24 mouse cellular contexts compared by ENCODE assay signal in the genomic region with DNA sequence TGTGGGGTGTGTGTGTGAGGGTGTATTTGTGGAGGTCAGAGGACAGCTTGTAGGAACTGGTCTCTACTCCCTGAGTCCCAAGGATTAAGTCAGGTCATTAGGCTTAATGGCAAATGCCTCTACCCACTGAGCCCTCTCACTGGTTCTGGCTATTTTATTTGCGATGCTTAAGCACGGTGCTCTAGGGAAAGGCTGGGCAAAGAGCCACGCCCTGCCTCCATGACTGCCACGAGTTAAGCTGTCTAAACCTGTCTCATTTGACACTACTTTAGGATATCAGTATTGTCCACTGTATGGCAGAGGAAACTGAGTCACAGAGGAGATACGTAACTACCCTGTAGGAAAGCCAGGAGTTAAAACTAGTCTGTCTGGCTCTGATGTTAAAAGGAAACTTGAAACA. TPM values are rescaled to one million over a fixed set of nuclear protein-coding genes. Genes with fewer than 3 reads are reported as not detected.
DNase-seq lines count a peak whose midpoint lies in the region; ATAC-seq and TF ChIP-seq lines count a peak whose summit lies in the region.
"Had no signal": no experiment of that assay in that cellular context is flagged by ENCODE, and none has a peak within 500 bp of the region (broad histone marks: within the 10 kb centered on the region; RNA-seq: fewer than 3 reads in every experiment).

No protein-coding gene starts in this region.

- no peaks in the 10 kb centered on the region for H3K36me3 ChIP-seq in heart, embryonic 14.5 days (ENCODE audit: control insufficient read depth, insufficient read depth, low read length)
- no peaks in the 10 kb centered on the region for H3K36me3 ChIP-seq in liver, embryonic 13.5 days
- H3K36me3 ChIP-seq in midbrain, postnatal 0 days (ENCODE audit: insufficient read depth, low read length), result no peaks in the 10 kb centered on the region
- H3K36me3 ChIP-seq: midbrain, embryonic 15.5 days; neural tube, embryonic 13.5 days had no signal

- peaks cover 15 to 49% of the 10 kb centered on the region in 2 experiments for H3K4me1 ChIP-seq in heart, embryonic 14.5 days (ENCODE audit: control insufficient read depth in 2 of 2, insufficient read depth in 2 of 2, low read length in 2 of 2)
- peaks cover 21% of the 10 kb centered on the region for H3K4me1 ChIP-seq in lung, adult 2 months (ENCODE audit: control insufficient read depth, insufficient read depth, low read length)
- H3K4me1 ChIP-seq in liver, embryonic 13.5 days (replicated peaks), result peaks cover 41% of the 10 kb centered on the region
- no peaks in the 10 kb centered on the region for H3K4me1 ChIP-seq in midbrain, postnatal 0 days (ENCODE audit: insufficient read depth, low read length)
- H3K4me1 ChIP-seq: midbrain, embryonic 15.5 days had no signal

- no peak overlapping the region for H3K27ac ChIP-seq in heart, embryonic 14.5 days (replicated peaks in 1 of 2; ENCODE audit: control insufficient read depth in 1 of 2, insufficient read depth in 1 of 2, low read depth in 2 of 2, low read length in 2 of 2)
- no peak overlapping the region for H3K27ac ChIP-seq in liver, embryonic 13.5 days
- H3K27ac ChIP-seq in midbrain, postnatal 0 days (ENCODE audit: low read depth, low read length), result no peak overlapping the region
- H3K27ac ChIP-seq: gastrocnemius, adult 2 months; hindbrain, embryonic 13.5 days; limb, embryonic 12.5 days; midbrain, embryonic 15.5 days; neural tube, embryonic 13.5 days had no signal

- no peaks in the 10 kb centered on the region for H3K27me3 ChIP-seq in heart, embryonic 14.5 days (ENCODE audit: control insufficient read depth, insufficient read depth, low read length)
- no peaks in the 10 kb centered on the region for H3K27me3 ChIP-seq in liver, embryonic 13.5 days
- H3K27me3 ChIP-seq in midbrain, postnatal 0 days (ENCODE audit: insufficient read depth, low read length), result no peaks in the 10 kb centered on the region
- H3K27me3 ChIP-seq: hindbrain, embryonic 13.5 days; limb, embryonic 12.5 days; midbrain, embryonic 15.5 days; neural tube, embryonic 13.5 days had no signal

- no peak for TF ChIP-seq CTCF in lung, adult 2 months (IDR thresholded peaks at IDR 0.05; ENCODE audit: insufficient read depth, low read length)
- TF ChIP-seq CTCF in midbrain, postnatal 0 days (IDR thresholded peaks at IDR 0.05), result no peak

- no peak for ATAC-seq in heart, embryonic 14.5 days (ENCODE audit: insufficient number of reproducible peaks, insufficient read depth, low FRiP score, low read depth)
- peak; percentile 48; the same call in 1 of the 2 replicates for ATAC-seq in liver, embryonic 13.5 days (ENCODE audit: low read depth)
- ATAC-seq in midbrain, postnatal 0 days (ENCODE audit: low FRiP score), result no peak
- ATAC-seq: forebrain, embryonic 14.5 days; midbrain, embryonic 15.5 days had no signal

- no peak for DNase-seq in heart, adult 18-20 months
- peak; percentile 25 for DNase-seq in lung, adult 2 months
- DNase-seq in lung, postnatal 25 days (ENCODE audit: low spot score), result no peak
- DNase-seq in R1 (ENCODE audit: low read depth, low spot score), result peak; percentile 18
- DNase-seq in liver, embryonic 13.5 days, result no peak
- no peak for DNase-seq in midbrain, postnatal 0 days (ENCODE audit: low spot score)
- DNase-seq in gastrocnemius, postnatal 10 days, result no peak
- DNase-seq: adrenal gland, postnatal 10 days; cerebellum, adult 2 months; cerebellum, postnatal 36 days; gastrocnemius, adult 2 months; heart, postnatal 36 days; kidney, adult 2 months; kidney, postnatal 10 days; retina, postnatal 1 day; right cerebral cortex, postnatal 25 days; spleen, adult 18-20 months had no signal

- H3K4me3 ChIP-seq in heart, embryonic 14.5 days (ENCODE audit: control insufficient read depth in 1 of 2, insufficient read depth in 1 of 2, low read depth in 1 of 2, low read length in 2 of 2), result no peak overlapping the region
- no peak overlapping the region for H3K4me3 ChIP-seq in lung, adult 2 months (replicated peaks; ENCODE audit: extremely low read depth, low read depth, low read length)
- H3K4me3 ChIP-seq in liver, embryonic 13.5 days (replicated peaks), result no peak overlapping the region
- no peak overlapping the region for H3K4me3 ChIP-seq in midbrain, postnatal 0 days (ENCODE audit: low read depth, low read length)
- H3K4me3 ChIP-seq: gastrocnemius, adult 2 months; hindbrain, embryonic 13.5 days; limb, embryonic 12.5 days; midbrain, embryonic 15.5 days; myocyte; neural tube, embryonic 13.5 days had no signal

- H3K4me2 ChIP-seq in heart, embryonic 14.5 days (ENCODE audit: low read length), result 0 out of 2 replicates have a peak overlapping the region, but pooled peaks have one; percentile 14
- peak overlapping the region; percentile 33 for H3K4me2 ChIP-seq in liver, embryonic 13.5 days
- no peak overlapping the region for H3K4me2 ChIP-seq in midbrain, postnatal 0 days (ENCODE audit: low read depth, low read length, poor library complexity, severe bottlenecking)
- H3K4me2 ChIP-seq: hindbrain, embryonic 13.5 days; limb, embryonic 12.5 days; midbrain, embryonic 15.5 days; neural tube, embryonic 13.5 days had no signal

- no peaks in the 10 kb centered on the region for H3K9me3 ChIP-seq in heart, embryonic 14.5 days (ENCODE audit: control insufficient read depth, low read length)
- no peaks in the 10 kb centered on the region for H3K9me3 ChIP-seq in liver, embryonic 13.5 days (replicated peaks)
- H3K9me3 ChIP-seq in midbrain, postnatal 0 days (ENCODE audit: low read length), result no peaks in the 10 kb centered on the region
- H3K9me3 ChIP-seq: hindbrain, embryonic 13.5 days; limb, embryonic 12.5 days; midbrain, embryonic 15.5 days; neural tube, embryonic 13.5 days had no signal

- no peak overlapping the region; the same call in 1 of the 2 replicates for H3K9ac ChIP-seq in heart, embryonic 14.5 days (ENCODE audit: low read length)
- H3K9ac ChIP-seq in liver, embryonic 13.5 days, result no peak overlapping the region
- no peak overlapping the region for H3K9ac ChIP-seq in midbrain, postnatal 0 days (replicated peaks; ENCODE audit: low read length, poor library complexity, severe bottlenecking)
- H3K9ac ChIP-seq: hindbrain, embryonic 13.5 days; limb, embryonic 12.5 days; midbrain, embryonic 15.5 days; neural tube, embryonic 13.5 days had no signal

- no peak for TF ChIP-seq POLR2A in lung, adult 2 months (IDR thresholded peaks at IDR 0.05; ENCODE audit: borderline replicate concordance, extremely low read depth, low read depth, low read length)

- WGBS in heart, embryonic 14.5 days, result 46% methylated on average over 5 of the region's 5 CpGs
- WGBS in lung, adult 2 months, result 34% methylated on average over 5 of the region's 5 CpGs
- WGBS in liver, embryonic 13.5 days (ENCODE audit: insufficient replicate concordance), result 38% methylated on average over 5 of the region's 5 CpGs
- WGBS in midbrain, postnatal 0 days, result 60% methylated on average over 5 of the region's 5 CpGs

RNA-seq across cellular contexts. Expression of gene Ctdspl, which starts 17.7 kb away (rescaled TPM):
- 10.2 and 10.4 TPM in 2 replicates for polyA plus RNA-seq in heart, embryonic 14.5 days (2014; fragmentation: Nextera tagmentation; extraction: Ambion mirVana)
- total RNA-seq in heart, adult 18-20 months (2021), result 10 to 100 TPM; 10.6 to 12.8 TPM
- 70.4 and 83.4 TPM in 2 replicates for polyA plus RNA-seq in lung, adult 2 months (2012; rRNA removed)
- 2.7 and 3.0 TPM in 2 replicates for polyA plus RNA-seq in liver, embryonic 13.5 days (2015; fragmentation: Nextera tagmentation; extraction: Ambion mirVana)
- total RNA-seq in midbrain, postnatal 0 days (2014; rRNA removed), result 9.5 and 11.9 TPM in 2 replicates
- polyA plus RNA-seq in midbrain, postnatal 0 days (2015; fragmentation: Nextera tagmentation; extraction: Ambion mirVana), result 5.2 and 7.1 TPM in 2 replicates
- 10 to 100 TPM; 14.5 to 14.6 TPM for total RNA-seq in gastrocnemius, postnatal 10 days (2021)

Comparison
In these comparisons a context has a peak if more than half of its experiments do, and no peak if none do; other contexts are left out.
1. DNase-seq: peak in lung, adult 2 months (single experiment) and R1 (single experiment); none in heart, adult 18-20 months (0 of 2), lung, postnatal 25 days (single experiment), liver, embryonic 13.5 days (single experiment), midbrain, postnatal 0 days (single experiment) and gastrocnemius, postnatal 10 days (single experiment).